Mouse (Mus musculus) megakaryocyte, embryonic 14.5 days (primary cell): Measurements from ENCODE around the gene Trmt11.

Source experiments
- FLI1 ChIP-seq: IDR thresholded peaks from 2 replicates; pipeline ENCODE4 v1.6.1; 2012; ENCODE audit warnings: low read length, inconsistent platforms, mixed read lengths
- GATA1 ChIP-seq: IDR thresholded peaks from 3 replicates; pipeline ENCODE4 v1.6.1; 2012; ENCODE audit warnings: mixed read lengths, low read length, inconsistent platforms, borderline replicate concordance

DNA sequence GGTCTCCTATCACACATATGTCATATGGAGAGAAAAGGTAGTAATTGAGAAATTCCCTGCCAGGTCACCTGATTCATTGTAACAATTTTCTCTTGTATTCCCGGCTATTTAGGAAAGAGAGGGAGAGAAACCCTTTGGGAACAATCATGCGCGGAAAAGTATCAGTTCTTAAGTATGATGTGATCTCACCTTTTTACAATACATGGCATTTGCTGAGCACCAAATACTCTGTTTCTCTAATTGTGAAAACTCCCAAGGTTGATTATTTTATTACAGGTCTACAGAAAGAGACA is 18.3 kb upstream of the Trmt11 start:
- no peak for TF ChIP-seq FLI1
- TF ChIP-seq GATA1, result no peak
